Comparison of ENCODE assay signal across 9 mouse cellular contexts in the genomic region with DNA sequence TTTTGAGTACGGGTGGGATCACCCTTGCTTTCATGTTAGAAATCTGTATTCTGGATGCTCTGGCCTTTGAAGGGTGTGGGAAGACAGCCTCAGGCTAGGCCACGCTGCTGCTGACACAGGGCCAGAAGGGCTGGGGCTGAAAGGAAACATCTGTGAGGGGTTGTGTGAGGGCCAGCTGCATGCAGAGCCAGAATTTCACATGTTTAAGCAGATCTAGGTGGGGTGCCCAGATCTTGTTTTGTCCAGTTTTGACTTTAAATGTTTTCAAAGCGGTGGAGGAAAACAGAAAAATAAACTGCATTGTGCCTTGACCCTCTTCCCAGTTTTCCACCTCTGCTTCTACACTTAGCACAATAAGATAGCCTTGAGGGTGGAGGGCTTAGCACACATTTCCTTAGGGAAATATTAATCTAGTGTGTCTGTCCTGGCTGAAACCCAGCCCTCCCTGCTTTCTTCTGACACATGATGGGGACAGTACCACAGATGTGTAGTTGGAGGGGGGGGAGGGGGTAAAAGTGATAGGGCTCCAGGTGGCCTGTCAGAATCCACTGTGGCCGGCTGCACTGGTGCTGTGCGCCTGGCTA. TPM values are rescaled to one million over a fixed set of nuclear protein-coding genes. Genes with fewer than 3 reads are reported as not detected.
A peak's percentile ranks its signal among the peaks of the same experiment; 100 is the strongest.
DNase-seq lines count a peak whose midpoint lies in the region; ATAC-seq and TF ChIP-seq lines count a peak whose summit lies in the region.
"Had no signal": no experiment of that assay in that cellular context is flagged by ENCODE, and none has a peak within 500 bp of the region (broad histone marks: within the 10 kb centered on the region; RNA-seq: fewer than 3 reads in every experiment).

No protein-coding gene starts in this region.

- H3K4me2 ChIP-seq in neural tube, embryonic 13.5 days: no peak overlapping the region

- peak; percentile 62 to 69 for DNase-seq in lung, adult 18-20 months
- DNase-seq in lung, adult 2 months: no peak
- peak; percentile 88 for DNase-seq in heart, adult 8-10 months (ENCODE audit: low spot score)
- peak; percentile 76 for DNase-seq in kidney, adult 2 months
- no peak for DNase-seq in spleen, postnatal 36 days (ENCODE audit: low spot score in 2 of 2)
- no peak for DNase-seq in layer of hippocampus, postnatal 10 days (ENCODE audit: low spot score in 2 of 2)
- DNase-seq in cerebellum, adult 18-20 months: no peak

- H3K36me3 ChIP-seq in kidney, adult 2 months (ENCODE audit: control insufficient read depth, insufficient read depth, low read length): no peaks in the 10 kb centered on the region; the same call in none of the 2 replicates
- H3K36me3 ChIP-seq in neural tube, embryonic 13.5 days: peaks cover 77% of the 10 kb centered on the region

- no peak overlapping the region for H3K4me3 ChIP-seq in lung, adult 2 months (replicated peaks; ENCODE audit: extremely low read depth, low read depth, low read length)
- no peak overlapping the region for H3K4me3 ChIP-seq in kidney, adult 2 months (ENCODE audit: insufficient read depth, low read depth, low read length)
- no peak overlapping the region for H3K4me3 ChIP-seq in neural tube, embryonic 13.5 days

- 31% methylated on average over 5 of the region's 5 CpGs for WGBS in lung, adult 2 months
- WGBS in kidney, adult 2 months: 55% methylated on average over 5 of the region's 5 CpGs
- 45% methylated on average over 5 of the region's 5 CpGs for whole genome bisulfite sequencing in neural tube, embryonic 13.5 days

- no peak overlapping the region for H3K9ac ChIP-seq in neural tube, embryonic 13.5 days

- TF ChIP-seq CTCF in lung, adult 2 months (IDR thresholded peaks at IDR 0.05; ENCODE audit: insufficient read depth, low read length): no peak
- no peak for TF ChIP-seq CTCF in kidney, adult 2 months (conservative IDR thresholded peaks at IDR 0.05; ENCODE audit: insufficient read depth, insufficient read length, low read depth, low read length)

- H3K4me1 ChIP-seq in lung, adult 2 months (ENCODE audit: control insufficient read depth, insufficient read depth, low read length): peaks cover 13% of the 10 kb centered on the region
- peaks cover 4% of the 10 kb centered on the region; the same call in 1 of the 2 replicates for H3K4me1 ChIP-seq in kidney, adult 2 months (ENCODE audit: control insufficient read depth, insufficient read depth, low read length)
- H3K4me1 ChIP-seq in neural tube, embryonic 13.5 days (replicated peaks): peaks cover 23% of the 10 kb centered on the region

- peaks cover 9% of the 10 kb centered on the region; the same call in 1 of the 2 replicates for H3K9me3 ChIP-seq in neural tube, embryonic 13.5 days
- H3K9me3 ChIP-seq: G1E had no signal

- TF ChIP-seq POLR2A in lung, adult 2 months (IDR thresholded peaks at IDR 0.05; ENCODE audit: borderline replicate concordance, extremely low read depth, low read depth, low read length): no peak
- no peak for TF ChIP-seq POLR2A in kidney, adult 2 months (IDR thresholded peaks at IDR 0.05; ENCODE audit: low read depth, low read length)

- peak overlapping the region; percentile 59 for H3K27ac ChIP-seq in kidney, adult 2 months (ENCODE audit: insufficient read depth, low read depth, low read length)
- peak overlapping the region; percentile 66 for H3K27ac ChIP-seq in neural tube, embryonic 13.5 days (replicated peaks)

- no peaks in the 10 kb centered on the region for H3K27me3 ChIP-seq in kidney, adult 2 months (replicated peaks; ENCODE audit: control insufficient read depth, insufficient read depth, low read length)
- no peaks in the 10 kb centered on the region for H3K27me3 ChIP-seq in neural tube, embryonic 13.5 days

- peak; percentile 82 for ATAC-seq in neural tube, embryonic 13.5 days (ENCODE audit: low read depth)

RNA-seq across cellular contexts. Expression of a gene that starts 11.8 kb away (rescaled TPM):
- 151 and 180 TPM in 2 replicates for polyA plus RNA-seq in lung, adult 2 months (2012; rRNA removed)
- 10 to 100 TPM; 37.7 to 48.5 (median 38.6) TPM for total RNA-seq in heart, adult 8-10 months (2022)
- 16.2 and 24.9 TPM in 2 replicates for polyA plus RNA-seq in kidney, adult 2 months (2012; rRNA removed)
- 0.51 and 0.99 TPM in 2 replicates for polyA plus RNA-seq in neural tube, embryonic 13.5 days (2015; fragmentation: Nextera tagmentation; extraction: Ambion mirVana)
- 1 to 10 TPM; 7.2 to 7.4 TPM for total RNA-seq in layer of hippocampus, postnatal 10 days (2021)
- total RNA-seq: G1E had no signal
- polyA plus RNA-seq: G1E had no signal

RNA-seq across cellular contexts. Expression of a gene that starts 26.0 kb away (rescaled TPM):
- polyA plus RNA-seq in lung, adult 2 months (2012; rRNA removed): 57.4 and 80.6 TPM in 2 replicates
- total RNA-seq in heart, adult 8-10 months (2022): 10 to 100 TPM; 25.0 to 27.2 (median 27.0) TPM
- polyA plus RNA-seq in kidney, adult 2 months (2012; rRNA removed): 34.9 and 44.3 TPM in 2 replicates
- polyA plus RNA-seq in neural tube, embryonic 13.5 days (2015; fragmentation: Nextera tagmentation; extraction: Ambion mirVana): 69.4 and 81.3 TPM in 2 replicates
- 10 to 100 TPM; 37.9 to 49.7 TPM for total RNA-seq in layer of hippocampus, postnatal 10 days (2021)

RNA-seq across cellular contexts. Expression of a gene that starts 26.0 kb away (rescaled TPM):
- 253 and 404 TPM in 2 replicates for polyA plus RNA-seq in lung, adult 2 months (2012; rRNA removed)
- 10 to 100 TPM; 39.8 to 46.0 (median 43.6) TPM for total RNA-seq in heart, adult 8-10 months (2022)
- 97.4 and 141 TPM in 2 replicates for polyA plus RNA-seq in kidney, adult 2 months (2012; rRNA removed)
- 74.5 and 78.1 TPM in 2 replicates for polyA plus RNA-seq in neural tube, embryonic 13.5 days (2015; fragmentation: Nextera tagmentation; extraction: Ambion mirVana)
- total RNA-seq in layer of hippocampus, postnatal 10 days (2021): 10 to 100 TPM; 72.4 to 72.7 TPM

Comparison
In these comparisons a context has a peak if more than half of its experiments do, and no peak if none do; other contexts are left out.
1. DNase-seq: peak in lung, adult 18-20 months (2 of 2), heart, adult 8-10 months (single experiment) and kidney, adult 2 months (single experiment); none in lung, adult 2 months (single experiment), spleen, postnatal 36 days (0 of 2), layer of hippocampus, postnatal 10 days (0 of 2) and cerebellum, adult 18-20 months (0 of 2).